Mouse (Mus musculus) G1E (cell line): ENCODE measurements around the gene Tacc2. TPM values are rescaled to one million over a fixed set of nuclear protein-coding genes. Genes with fewer than 3 reads are reported as not detected.

Experiments
- ATAC-seq: 2 replicates; pipeline ENCODE4 v1.8.0; 2016; ENCODE audit warnings: mild to moderate bottlenecking; ENCODE audit not compliant: insufficient number of reproducible peaks, poor library complexity, low FRiP score, severe bottlenecking; ENCODE audit errors: extremely low read depth
- DNase-seq: peaks from one replicate; pipeline ENCODE4 v3.0.0; 2012; ENCODE audit warnings: low spot score
- H3K27me3 ChIP-seq: 2 replicates; pipeline ENCODE4 v1.6.1; 2012; ENCODE audit warnings: mild to moderate bottlenecking, low read length, inconsistent platforms; ENCODE audit not compliant: insufficient read depth
- H3K36me3 ChIP-seq: replicated peaks from 2 replicates; pipeline ENCODE3; 2012; ENCODE audit warnings: mild to moderate bottlenecking, inconsistent platforms
- H3K4me1 ChIP-seq: 2 replicates; pipeline ENCODE4 v1.6.1; 2012; ENCODE audit warnings: low read depth, low read length, inconsistent platforms, mixed read lengths; ENCODE audit not compliant: insufficient read depth
- H3K4me3 ChIP-seq: 2 replicates; pipeline ENCODE4 v1.5.1; 2012; ENCODE audit warnings: low read depth, mild to moderate bottlenecking, inconsistent platforms, low read length, moderate library complexity, mixed read lengths
- H3K9me3 ChIP-seq: replicated peaks from 2 replicates; pipeline ENCODE4 v1.6.1; 2012; ENCODE audit warnings: inconsistent platforms
- CTCF ChIP-seq: IDR thresholded peaks from 2 replicates; pipeline ENCODE4 v1.5.1; 2012; ENCODE audit warnings: low read depth, low read length, inconsistent platforms, mixed read lengths
- GATA1 ChIP-seq: IDR thresholded peaks from 2 replicates; pipeline ENCODE4 v1.6.1; 2012; ENCODE audit warnings: borderline replicate concordance, low read length, inconsistent platforms, mixed read lengths
- GATA2 ChIP-seq: IDR thresholded peaks from 2 replicates; pipeline ENCODE4 v1.6.1; 2012; ENCODE audit warnings: low read depth, low read length, inconsistent platforms, borderline replicate concordance
- POLR2AphosphoS5 ChIP-seq: IDR thresholded peaks from 2 replicates; pipeline ENCODE4 v1.6.1; 2012; ENCODE audit warnings: low read depth, low read length, inconsistent platforms; ENCODE audit not compliant: insufficient replicate concordance
- TAL1 ChIP-seq: conservative IDR thresholded peaks from 2 replicates; pipeline ENCODE4 v1.6.1; 2012; ENCODE audit warnings: low read depth, low read length, inconsistent platforms, mixed read lengths
- polyA plus RNA-seq: library from polyadenylated mRNA; stranded (reverse); fragments of >175 nt; gene quantifications from 2 replicates; pipeline ENCODE4 v1.2.3, GENCODE M21; 2012
- total RNA-seq, 2 experiments: library from RNA; stranded (forward) in 1 of 2; stranded (reverse) in 1 of 2; fragments of 200-1000 nt in 1 of 2; fragments of >200 nt in 1 of 2; fragmentation: Nextera tagmentation in 1 of 2; gene quantifications; 2 replicates each; pipeline ENCODE4 v1.2.3; 2014 to 2017

Tacc2 gene
- total and polyA plus RNA-seq, 3 experiments = 0.38 TPM; not detected in 2

DNA sequence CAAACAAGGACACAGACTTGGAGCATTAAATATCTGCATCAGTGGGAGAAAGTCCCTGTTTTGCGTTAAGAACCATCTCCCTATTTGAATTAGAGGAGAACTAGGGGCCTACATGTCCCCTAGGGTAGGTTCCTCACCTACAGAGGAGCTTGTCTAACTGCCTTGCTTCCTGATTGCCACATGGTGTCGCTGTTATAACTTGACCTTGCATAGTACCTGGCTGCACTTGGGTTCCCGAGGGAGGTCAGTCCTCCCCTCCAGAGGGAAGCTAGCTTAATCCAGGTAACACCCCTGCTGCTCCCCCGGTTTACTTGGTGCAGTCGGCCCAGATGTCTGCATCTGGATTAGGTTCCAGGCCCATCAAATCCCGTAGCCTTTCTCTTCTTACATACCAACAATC lies 27.9 kb downstream of the Tacc2 start:
- H3K4me3 ChIP-seq = no peak overlapping the region
- no peaks in the 10 kb centered on the region for H3K4me1 ChIP-seq
- H3K36me3 ChIP-seq = no peaks in the 10 kb centered on the region
- DNase-seq = no peak
- no peaks in the 10 kb centered on the region for H3K27me3 ChIP-seq
- TF ChIP-seq TAL1 (no peak), GATA1 (no peak), GATA2 (no peak), POLR2AphosphoS5 (no peak), CTCF (no peak)
- ATAC-seq = no peak
- peaks cover 22% of the 10 kb centered on the region for H3K9me3 ChIP-seq

DNA sequence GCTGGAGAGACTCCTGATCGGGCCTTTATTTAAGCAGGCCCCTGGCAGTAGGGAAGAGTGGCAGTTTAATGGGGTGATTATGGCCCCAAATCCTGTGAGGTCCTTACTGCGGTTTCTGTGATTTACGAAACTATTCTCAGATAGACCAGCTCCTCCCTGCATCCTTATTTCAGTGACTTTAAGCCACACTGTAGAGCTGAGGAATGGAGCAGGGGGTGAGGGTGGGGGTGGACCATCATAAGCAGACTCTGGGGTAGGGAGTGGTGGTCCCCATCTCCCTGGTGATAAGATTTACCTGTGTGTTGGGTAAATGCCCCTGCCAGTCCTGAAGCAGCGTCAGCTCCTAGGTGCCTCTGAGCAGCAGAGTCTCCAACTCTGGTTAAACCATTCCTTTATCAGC lies 29.7 kb downstream of the Tacc2 start:
- no peaks in the 10 kb centered on the region for H3K27me3 ChIP-seq
- peaks cover 21% of the 10 kb centered on the region for H3K9me3 ChIP-seq
- no peak for DNase-seq
- no peak for ATAC-seq
- no peak overlapping the region for H3K4me3 ChIP-seq
- H3K4me1 ChIP-seq = no peaks in the 10 kb centered on the region
- no peak for TF ChIP-seq GATA2
- TF ChIP-seq GATA1 = no peak
- TF ChIP-seq TAL1 = no peak
- TF ChIP-seq POLR2AphosphoS5 = no peak
- no peak for TF ChIP-seq CTCF
- no peaks in the 10 kb centered on the region for H3K36me3 ChIP-seq

DNA sequence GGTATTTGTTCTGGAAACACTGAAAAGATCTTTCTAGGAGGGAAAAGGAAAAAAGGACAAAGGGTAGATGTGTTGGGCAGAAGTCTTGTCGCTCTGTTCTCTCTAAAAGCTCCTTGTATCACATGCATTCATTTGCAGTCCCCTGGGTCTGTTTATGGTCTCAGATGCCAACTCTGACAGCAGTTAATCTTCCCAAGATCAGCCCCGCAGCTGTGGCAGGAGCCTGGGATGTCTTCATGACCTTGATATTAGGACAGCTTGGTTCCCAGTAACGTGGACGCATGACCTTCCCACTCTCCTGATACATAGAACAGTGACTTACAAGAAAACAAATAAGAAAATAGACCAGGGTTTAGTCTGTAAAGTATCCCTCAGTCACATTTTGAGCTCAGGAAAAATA lies 36.7 kb downstream of the Tacc2 start:
- H3K9me3 ChIP-seq = peaks cover 23% of the 10 kb centered on the region
- H3K4me3 ChIP-seq = no peak overlapping the region
- H3K4me1 ChIP-seq = no peaks in the 10 kb centered on the region
- DNase-seq (no peak), ATAC-seq (no peak)
- H3K27me3 ChIP-seq = no peaks in the 10 kb centered on the region
- TF ChIP-seq TAL1 (no peak), GATA1 (no peak), CTCF (no peak), POLR2AphosphoS5 (no peak), GATA2 (no peak)
- no peaks in the 10 kb centered on the region for H3K36me3 ChIP-seq

DNA sequence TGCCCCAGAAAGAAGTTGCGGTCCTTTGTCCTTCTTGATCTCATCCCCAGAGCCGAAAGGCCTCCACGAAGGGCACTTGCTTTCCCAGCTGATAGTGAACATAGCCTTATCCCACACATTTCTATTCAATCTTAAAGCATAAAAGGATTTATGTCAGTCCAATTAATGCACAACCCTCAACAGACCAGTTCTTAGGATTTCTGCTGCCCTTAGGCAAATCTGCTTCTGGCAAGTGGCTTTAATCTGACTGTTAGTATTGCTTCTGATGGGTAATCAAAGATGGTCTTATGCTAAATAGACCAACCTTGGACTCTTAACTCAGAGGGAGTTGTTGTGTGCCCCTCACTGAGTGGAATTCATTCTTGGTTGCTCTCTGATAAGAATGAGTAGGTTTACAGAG lies 40.4 kb downstream of the Tacc2 start:
- no peaks in the 10 kb centered on the region for H3K27me3 ChIP-seq
- H3K9me3 ChIP-seq = peaks cover 42% of the 10 kb centered on the region
- no peaks in the 10 kb centered on the region for H3K36me3 ChIP-seq
- no peak overlapping the region for H3K4me3 ChIP-seq
- H3K4me1 ChIP-seq = no peaks in the 10 kb centered on the region
- DNase-seq (no peak), ATAC-seq (no peak)
- no peak for TF ChIP-seq POLR2AphosphoS5
- TF ChIP-seq TAL1 = no peak
- no peak for TF ChIP-seq GATA1
- no peak for TF ChIP-seq CTCF
- TF ChIP-seq GATA2 = no peak

DNA sequence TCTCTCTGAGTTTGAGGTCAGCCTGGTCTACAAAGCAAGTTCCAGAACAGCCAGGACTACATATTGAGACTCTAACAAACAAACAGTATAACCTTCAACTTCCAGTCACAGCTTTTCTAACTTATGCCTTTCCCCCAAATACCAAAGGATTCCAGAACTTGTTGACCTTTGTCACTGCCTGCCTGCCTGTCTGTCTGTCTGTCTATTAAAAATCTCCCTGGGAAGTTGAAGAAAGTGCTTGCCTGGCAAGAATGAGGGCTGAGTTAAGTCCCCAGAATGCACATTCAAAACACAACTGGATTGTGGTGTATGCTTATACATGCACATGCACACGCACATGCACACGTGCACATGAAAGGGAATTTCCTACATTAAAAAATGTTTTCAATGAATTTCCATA lies 43.8 kb downstream of the Tacc2 start:
- no peaks in the 10 kb centered on the region; the same call in 1 of the 2 replicates for H3K27me3 ChIP-seq
- H3K36me3 ChIP-seq = no peaks in the 10 kb centered on the region
- H3K4me1 ChIP-seq = no peaks in the 10 kb centered on the region
- no peak overlapping the region for H3K4me3 ChIP-seq
- TF ChIP-seq TAL1 = no peak
- TF ChIP-seq GATA1 = no peak
- TF ChIP-seq CTCF = no peak
- no peak for TF ChIP-seq POLR2AphosphoS5
- ATAC-seq (no peak), DNase-seq (no peak)
- peaks cover 68% of the 10 kb centered on the region for H3K9me3 ChIP-seq

DNA sequence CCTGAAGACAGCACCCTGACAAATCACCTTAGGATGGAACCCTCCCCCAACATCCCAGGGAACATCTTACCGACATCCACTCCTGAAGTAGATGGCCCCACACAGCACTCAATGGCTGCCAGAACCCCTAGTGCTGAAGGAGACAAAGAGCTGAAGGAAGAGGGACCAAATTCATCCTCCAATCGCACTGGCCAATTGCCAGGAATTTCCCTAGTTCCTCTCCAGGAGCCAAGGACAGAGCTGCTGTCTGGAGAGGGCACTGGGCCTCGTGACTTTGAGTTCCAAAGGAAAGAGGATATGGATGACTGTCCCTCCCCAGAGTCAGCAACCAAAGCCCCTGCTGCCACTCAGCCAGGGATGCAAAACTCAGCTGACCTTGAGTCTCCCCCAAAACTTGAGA lies 44.7 kb downstream of the Tacc2 start:
- Histone ChIP-seq H3K4me1 (no peaks in the 10 kb centered on the region), H3K27me3 (no peaks in the 10 kb centered on the region; the same call in 1 of the 2 replicates)
- DNase-seq = no peak

More for the DNA sequence above, 44.7 kb downstream of the Tacc2 start:
- no peak for ATAC-seq
- H3K4me3 ChIP-seq = no peak overlapping the region
- peaks cover 71% of the 10 kb centered on the region for H3K9me3 ChIP-seq
- H3K36me3 ChIP-seq = no peaks in the 10 kb centered on the region
- no peak for TF ChIP-seq POLR2AphosphoS5
- no peak for TF ChIP-seq CTCF
- TF ChIP-seq GATA2 = no peak
- TF ChIP-seq TAL1 = no peak
- TF ChIP-seq GATA1 = no peak
